Mouse (Mus musculus) E14TG2a.4 (cell line): ENCODE results near the gene Epm2a.

Experiments used
- H3K27me3 ChIP-seq: 2 replicates; pipeline ENCODE4 v1.6.1; 2014; ENCODE audit warnings: low read length, control low read depth; ENCODE audit not compliant: insufficient read depth
- H3K36me3 ChIP-seq: 2 replicates; pipeline ENCODE4 v1.6.1; 2014; ENCODE audit warnings: low read length, control low read depth; ENCODE audit not compliant: insufficient read depth
- H3K4me1 ChIP-seq: replicated peaks from 2 replicates; pipeline ENCODE4 v1.6.1; 2014; ENCODE audit warnings: low read depth, low read length, control low read depth
- H3K4me3 ChIP-seq: replicated peaks from 2 replicates; pipeline ENCODE4 v1.5.1; 2014; ENCODE audit warnings: mild to moderate bottlenecking, low read length
- H3K9me3 ChIP-seq: 2 replicates; pipeline ENCODE4 v1.6.1; 2014; ENCODE audit warnings: low read length, control low read depth
- CTCF ChIP-seq: conservative IDR thresholded peaks from 2 replicates; pipeline ENCODE4 v1.5.1; 2014; ENCODE audit warnings: low read length
- NANOG ChIP-seq: IDR thresholded peaks from 2 replicates; pipeline ENCODE4 v1.6.1; 2014; ENCODE audit warnings: borderline replicate concordance, low read length, mixed read lengths
- POU5F1 ChIP-seq: IDR thresholded peaks from 2 replicates; pipeline ENCODE4 v1.6.1; 2014; ENCODE audit warnings: low read length, borderline replicate concordance

Gene Epm2a

DNA sequence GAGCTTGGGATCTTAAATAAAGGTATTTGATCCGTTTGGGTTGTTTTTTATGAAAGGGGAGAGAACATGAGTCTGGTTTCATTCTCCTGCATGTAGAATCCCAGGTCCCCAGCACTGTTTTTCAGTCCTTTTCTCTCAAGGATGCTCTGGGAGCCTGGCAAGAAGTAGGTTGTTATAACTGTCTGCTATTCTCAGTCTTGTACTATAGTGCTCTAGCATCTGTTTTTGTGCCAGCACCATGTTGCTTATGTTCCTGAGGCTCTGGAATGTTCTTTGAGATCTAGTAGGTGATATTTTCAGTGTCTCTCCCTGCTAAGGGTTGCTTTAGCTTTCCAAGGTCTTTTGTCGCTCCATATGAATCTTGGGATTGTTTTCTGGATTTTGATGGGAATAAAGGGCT is 38.1 kb downstream of the Epm2a start:
- TF ChIP-seq POU5F1 (no peak), CTCF (no peak), NANOG (no peak)

DNA sequence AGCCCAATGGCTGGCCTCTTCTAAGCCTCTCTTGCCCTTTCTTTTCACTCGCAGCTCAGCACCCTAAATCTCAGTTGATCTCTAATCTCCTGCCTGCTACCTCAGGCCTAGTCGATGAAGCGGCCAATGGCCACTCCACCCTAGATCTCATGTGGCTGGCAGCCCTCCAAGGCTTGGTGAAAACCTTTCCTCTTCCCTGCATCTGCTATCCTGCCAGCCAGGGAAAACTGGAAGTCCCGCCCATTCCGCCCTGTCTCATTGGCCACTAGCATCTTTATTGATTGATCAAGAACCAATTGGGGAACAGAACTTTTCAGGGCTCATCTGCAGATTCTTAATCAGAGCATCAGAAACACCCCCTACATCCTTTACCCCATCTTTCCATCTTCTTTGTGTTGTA is 67.7 kb downstream of the Epm2a start:
- Histone ChIP-seq H3K9me3 (no peaks in the 10 kb centered on the region), H3K4me1 (peaks cover 4% of the 10 kb centered on the region; the same call in 1 of the 2 replicates), H3K27me3 (no peaks in the 10 kb centered on the region), H3K36me3 (no peaks in the 10 kb centered on the region), H3K4me3 (no peak overlapping the region)
- TF ChIP-seq NANOG, result no peak
- TF ChIP-seq POU5F1, result no peak
- no peak for TF ChIP-seq CTCF

More for the DNA sequence above, 38.1 kb downstream of the Epm2a start:
- Histone ChIP-seq H3K4me1 (no peaks in the 10 kb centered on the region), H3K27me3 (no peaks in the 10 kb centered on the region), H3K36me3 (no peaks in the 10 kb centered on the region), H3K9me3 (peaks cover 2% of the 10 kb centered on the region; the same call in 1 of the 2 replicates), H3K4me3 (no peak overlapping the region)

DNA sequence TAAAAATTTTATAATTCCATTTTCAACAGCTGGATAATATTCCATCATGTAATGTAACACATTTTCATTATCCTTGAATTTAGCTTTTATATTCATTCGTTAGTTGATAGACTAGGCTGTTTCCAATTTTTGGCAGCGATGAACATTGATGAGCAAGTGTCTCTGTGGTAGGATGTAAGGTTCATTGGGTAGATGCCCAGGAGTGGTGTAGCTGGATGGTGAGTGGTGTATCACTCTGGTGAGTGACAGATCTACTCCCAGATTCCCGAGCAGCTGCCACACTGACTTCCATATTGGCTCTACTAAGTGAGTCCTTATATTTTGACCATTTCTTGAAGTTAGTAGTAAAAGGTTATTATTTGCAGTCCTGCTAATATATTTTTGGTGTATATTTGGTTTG is 76.9 kb downstream of the Epm2a start:
- Histone ChIP-seq H3K9me3 (0 out of 2 replicates have a peak, but pooled peaks cover 4% of the 10 kb centered on the region), H3K4me1 (no peaks in the 10 kb centered on the region), H3K4me3 (no peak overlapping the region), H3K36me3 (no peaks in the 10 kb centered on the region), H3K27me3 (no peaks in the 10 kb centered on the region)
- TF ChIP-seq CTCF, result no peak

DNA sequence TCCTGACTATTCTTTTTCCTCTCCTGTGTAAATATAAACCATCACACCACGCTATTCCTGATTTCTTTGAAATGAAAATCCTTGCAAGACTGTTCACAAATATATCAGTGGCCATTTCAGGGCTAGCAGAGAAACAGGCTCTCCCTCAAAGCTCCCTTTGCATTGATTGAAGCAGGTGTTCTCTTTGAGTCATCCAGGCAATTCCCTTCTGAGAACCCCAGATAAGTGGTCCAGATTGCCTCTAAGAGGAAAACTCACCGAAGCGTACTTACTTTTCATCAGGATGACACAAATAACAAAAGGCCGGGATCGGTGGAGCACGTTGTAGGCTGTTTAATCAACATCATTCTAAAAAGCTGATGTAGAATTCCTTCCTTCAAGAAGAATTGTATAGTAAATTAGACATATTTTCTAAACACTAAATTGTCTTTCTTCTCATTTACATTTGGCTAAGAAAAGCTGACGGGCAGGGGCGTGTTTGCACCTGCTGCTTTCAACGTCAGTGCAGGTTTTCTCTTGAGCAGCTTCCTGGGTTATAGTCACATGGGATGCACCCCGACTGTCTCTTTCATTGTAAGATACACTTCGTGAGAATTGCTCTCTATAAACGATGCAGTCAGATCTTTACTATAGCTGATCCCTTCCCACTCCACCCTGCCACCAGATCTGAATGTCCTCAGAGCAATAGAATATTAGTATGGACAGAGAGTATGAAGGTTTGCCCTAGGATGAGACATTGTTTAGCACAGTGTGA is 86.0 kb downstream of the Epm2a start:
- no peaks in the 10 kb centered on the region for H3K27me3 ChIP-seq
- H3K36me3 ChIP-seq, result no peaks in the 10 kb centered on the region
- H3K4me1 ChIP-seq, result no peaks in the 10 kb centered on the region
- no peak overlapping the region for H3K4me3 ChIP-seq
- TF ChIP-seq CTCF, result no peak
- no peak for TF ChIP-seq NANOG
- TF ChIP-seq POU5F1, result no peak
- no peaks in the 10 kb centered on the region for H3K9me3 ChIP-seq

- Histone ChIP-seq H3K9me3 (peaks cover 4% of the 10 kb centered on the region; the same call in 1 of the 2 replicates), H3K4me3 (no peak overlapping the region), H3K36me3 (no peaks in the 10 kb centered on the region), H3K4me1 (no peaks in the 10 kb centered on the region), H3K27me3 (no peaks in the 10 kb centered on the region)
- no peak for TF ChIP-seq POU5F1
- no peak for TF ChIP-seq CTCF
- TF ChIP-seq NANOG, result no peak
Measured at GRCm38 (mm10) chr10:11436961-11437360, 93.8 kb downstream of the Epm2a start.

- no peak for TF ChIP-seq CTCF
- no peak for TF ChIP-seq NANOG
- TF ChIP-seq POU5F1, result no peak
- H3K4me3 ChIP-seq, result no peak overlapping the region
Measured at GRCm38 (mm10) chr10:11438461-11438860, 95.3 kb downstream of the Epm2a start.

GRCm38 (mm10) chr10:11439342-11439741 is 96.1 kb downstream of the Epm2a start:
- Histone ChIP-seq H3K27me3 (no peaks in the 10 kb centered on the region), H3K4me3 (no peak overlapping the region), H3K36me3 (no peaks in the 10 kb centered on the region), H3K9me3 (peaks cover 4% of the 10 kb centered on the region; the same call in 1 of the 2 replicates), H3K4me1 (no peaks in the 10 kb centered on the region)
- peak; percentile 55 for TF ChIP-seq CTCF
- TF ChIP-seq POU5F1, result no peak

More at GRCm38 (mm10) chr10:11438461-11438860, 95.3 kb downstream of the Epm2a start:
- Histone ChIP-seq H3K36me3 (no peaks in the 10 kb centered on the region), H3K9me3 (peaks cover 4% of the 10 kb centered on the region; the same call in 1 of the 2 replicates), H3K27me3 (no peaks in the 10 kb centered on the region), H3K4me1 (no peaks in the 10 kb centered on the region)

GRCm38 (mm10) chr10:11449556-11450305 is 106.5 kb downstream of the Epm2a start:
- Histone ChIP-seq H3K9me3 (no peaks in the 10 kb centered on the region), H3K36me3 (no peaks in the 10 kb centered on the region), H3K4me3 (no peak overlapping the region), H3K27me3 (peaks cover 9% of the 10 kb centered on the region), H3K4me1 (no peaks in the 10 kb centered on the region)
- TF ChIP-seq CTCF (peak; percentile 68), NANOG (no peak)

DNA sequence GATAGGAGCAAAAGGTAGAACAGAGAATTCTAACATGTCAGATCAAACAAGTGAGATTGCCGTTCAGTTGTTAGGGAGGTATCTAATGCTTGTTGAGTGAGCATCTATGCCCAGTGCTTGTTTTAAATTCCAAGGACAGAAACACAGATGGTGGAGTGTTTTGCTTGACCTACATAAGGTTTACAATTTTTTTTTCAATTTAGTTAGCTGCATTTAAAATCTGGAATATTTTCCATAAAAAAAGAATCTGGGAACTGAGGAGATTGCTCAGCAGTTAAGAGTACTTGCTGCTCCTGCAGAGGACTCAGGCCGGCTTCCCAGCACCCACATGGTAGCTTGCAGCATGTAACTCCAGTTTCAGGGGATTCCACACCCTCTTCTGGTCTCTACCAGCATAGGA is 109.3 kb downstream of the Epm2a start:
- no peak overlapping the region for H3K4me3 ChIP-seq
- TF ChIP-seq NANOG (no peak), POU5F1 (no peak), CTCF (no peak)

More for the DNA sequence above, 109.3 kb downstream of the Epm2a start:
- Histone ChIP-seq H3K27me3 (peaks cover 9% of the 10 kb centered on the region), H3K9me3 (no peaks in the 10 kb centered on the region; the same call in 1 of the 2 replicates), H3K4me1 (no peaks in the 10 kb centered on the region; the same call in 1 of the 2 replicates), H3K36me3 (no peaks in the 10 kb centered on the region)
